8 mouse cellular contexts compared by ENCODE assay signal in the genomic region with DNA sequence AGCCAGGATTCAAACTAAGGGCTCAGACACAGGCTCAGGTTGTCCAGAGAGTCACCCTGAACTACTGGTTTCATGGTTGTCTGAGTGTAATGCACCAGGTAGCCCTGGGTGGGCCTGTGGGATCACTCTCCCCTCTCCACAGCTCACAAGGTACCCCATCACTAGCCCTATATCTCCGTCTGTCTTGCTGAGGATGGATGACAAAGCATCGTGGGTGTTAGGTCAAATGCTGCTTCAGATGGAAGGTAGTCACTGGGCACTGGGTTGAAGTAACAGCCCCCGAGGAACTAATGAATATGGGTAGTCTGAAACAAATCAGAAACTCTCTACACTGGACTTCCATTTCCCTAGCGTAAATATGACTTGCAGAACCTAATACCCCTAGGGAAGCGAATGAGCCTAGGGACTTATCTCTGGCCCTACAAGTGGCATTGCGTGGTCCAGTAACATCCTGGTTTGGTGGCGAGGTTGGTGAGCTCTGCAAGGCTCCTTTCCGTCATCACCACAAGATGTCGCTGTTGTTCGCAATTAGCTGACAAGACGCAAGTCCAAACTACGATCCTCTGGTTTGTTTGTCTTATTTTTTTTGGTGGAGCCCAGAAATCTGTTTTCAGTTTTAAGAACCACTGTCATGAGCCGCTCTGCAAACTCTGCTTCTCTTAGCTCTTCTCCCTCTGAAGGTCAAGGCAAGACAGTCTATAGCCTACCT. TPM values are rescaled to one million over a fixed set of nuclear protein-coding genes. Genes with fewer than 3 reads are reported as not detected.
DNase-seq lines count a peak whose midpoint lies in the region; ATAC-seq and TF ChIP-seq lines count a peak whose summit lies in the region.

No protein-coding gene starts in this region.

- TF ChIP-seq CTCF in cerebellum, adult 2 months (IDR thresholded peaks at IDR 0.05; ENCODE audit: borderline replicate concordance, insufficient read depth, low read depth, low read length), result peak; percentile 96

- H3K27ac ChIP-seq in cerebellum, adult 2 months (ENCODE audit: insufficient read depth, low read length), result no peak overlapping the region
- H3K27ac ChIP-seq in hindbrain, embryonic 15.5 days (replicated peaks), result no peak overlapping the region

- TF ChIP-seq POLR2A in cerebellum, adult 2 months (IDR thresholded peaks at IDR 0.05; ENCODE audit: borderline replicate concordance, insufficient read depth, low read length), result no peak

- peak; percentile 91 for DNase-seq in MN1 (ENCODE audit: low spot score)
- peak; percentile 64 to 76 for DNase-seq in cerebellum, adult 2 months
- DNase-seq in layer of hippocampus, postnatal 36 days, result peak; percentile 60 to 75
- peak; percentile 87 for DNase-seq in lung, postnatal 36 days
- peak; percentile 92 for DNase-seq in retina, embryonic 14.5 days (ENCODE audit: low spot score)
- DNase-seq in thymus, postnatal 4 days, result peak; percentile 81

- no peak overlapping the region for H3K9ac ChIP-seq in hindbrain, embryonic 15.5 days

- H3K4me3 ChIP-seq in cerebellum, adult 2 months (replicated peaks; ENCODE audit: insufficient read depth, low read depth, low read length), result no peak overlapping the region
- H3K4me3 ChIP-seq in hindbrain, embryonic 15.5 days, result no peak overlapping the region

- 12% methylated on average over 13 of the region's 13 CpGs for WGBS in cerebellum, adult 2 months
- 21% methylated on average over 13 of the region's 13 CpGs for WGBS in hindbrain, embryonic 15.5 days

- no peaks in the 10 kb centered on the region for H3K9me3 ChIP-seq in hindbrain, embryonic 15.5 days

- peak; percentile 71 for ATAC-seq in frontal cortex, adult (ENCODE audit: low TSS enrichment)
- ATAC-seq in hindbrain, embryonic 15.5 days (ENCODE audit: low FRiP score, low read depth), result peak; percentile 48; the same call in 1 of the 2 replicates

- 0 out of 2 replicates have a peak overlapping the region, but pooled peaks have one; percentile 12 for H3K4me2 ChIP-seq in hindbrain, embryonic 15.5 days

- no peaks in the 10 kb centered on the region for H3K36me3 ChIP-seq in hindbrain, embryonic 15.5 days

- no peaks in the 10 kb centered on the region for H3K27me3 ChIP-seq in cerebellum, adult 2 months (ENCODE audit: control insufficient read depth, insufficient read depth, low read length)
- H3K27me3 ChIP-seq in hindbrain, embryonic 15.5 days, result no peaks in the 10 kb centered on the region

- no peaks in the 10 kb centered on the region for H3K4me1 ChIP-seq in cerebellum, adult 2 months (ENCODE audit: control insufficient read depth, insufficient read depth, low read length)
- no peaks in the 10 kb centered on the region for H3K4me1 ChIP-seq in hindbrain, embryonic 15.5 days (replicated peaks)

RNA-seq across cellular contexts. Expression of a gene that starts 12.2 kb away (rescaled TPM):
- polyA plus RNA-seq in cerebellum, adult 2 months (2012; rRNA removed), result 0.52 and 1.6 TPM in 2 replicates
- 3.0 and 4.0 TPM in 2 replicates for polyA plus RNA-seq in hindbrain, embryonic 15.5 days (2015; fragmentation: Nextera tagmentation; extraction: Ambion mirVana)
- total RNA-seq in layer of hippocampus, postnatal 36 days (2021), result under 1 TPM; 0.22 to 0.51 TPM

RNA-seq across cellular contexts. Expression of a gene that starts 58.4 kb away (rescaled TPM):
- polyA plus RNA-seq in cerebellum, adult 2 months (2012; rRNA removed), result 14.1 and 15.3 TPM in 2 replicates
- polyA plus RNA-seq in hindbrain, embryonic 15.5 days (2015; fragmentation: Nextera tagmentation; extraction: Ambion mirVana), result 4.2 and 4.5 TPM in 2 replicates
- total RNA-seq in layer of hippocampus, postnatal 36 days (2021), result 10 to 100 TPM; 32.2 to 33.7 TPM
